Mouse (Mus musculus) liver, adult 2 months (tissue): ENCODE measurements at regions not wholly inside any gene's neighbourhood (a gene's known extent, or its start where the extent isn't known, plus 50 kb on each side); places are given as distances from the start of the nearest gene placed in this dataset.

Source experiments
- DNase-seq: peaks from one replicate; pipeline ENCODE4 v3.0.0-alpha.2; 2011; ENCODE audit warnings: low read depth, low spot score; ENCODE audit errors: extremely low read depth
- H3K27ac ChIP-seq: fragments of 200-500 bp; replicated peaks from 2 replicates; pipeline ENCODE4 v1.5.1; 2012; ENCODE audit warnings: low read depth, mild to moderate bottlenecking, control low read depth, inconsistent platforms, low read length; ENCODE audit not compliant: insufficient read depth
- H3K27me3 ChIP-seq: fragments of 200-500 bp; 2 replicates; pipeline ENCODE4 v1.6.1; 2012; ENCODE audit warnings: mild to moderate bottlenecking, moderate library complexity, low read length, inconsistent platforms; ENCODE audit not compliant: control insufficient read depth, insufficient read depth
- H3K36me3 ChIP-seq: fragments of 200-500 bp; 2 replicates; pipeline ENCODE4 v1.6.1; 2012; ENCODE audit warnings: low read length, inconsistent platforms; ENCODE audit not compliant: control insufficient read depth, insufficient read depth
- H3K4me1 ChIP-seq: fragments of 200-500 bp; 2 replicates; pipeline ENCODE4 v1.6.1; 2011; ENCODE audit warnings: low read length; ENCODE audit not compliant: control insufficient read depth, insufficient read depth
- H3K4me3 ChIP-seq: fragments of 200-500 bp; 2 replicates; pipeline ENCODE4 v1.5.1; 2011; ENCODE audit warnings: low read depth, mild to moderate bottlenecking, control low read depth, low read length, moderate library complexity; ENCODE audit not compliant: insufficient read depth
- H3K79me2 ChIP-seq: fragments of 200-500 bp; 2 replicates; pipeline ENCODE4 v1.6.1; 2012; ENCODE audit warnings: inconsistent platforms, mild to moderate bottlenecking, low read length, moderate library complexity; ENCODE audit not compliant: control insufficient read depth, insufficient read depth
- H3K9ac ChIP-seq: fragments of 200-500 bp; 2 replicates; pipeline ENCODE4 v1.6.1; 2012; ENCODE audit warnings: low read depth, mild to moderate bottlenecking, control low read depth, inconsistent platforms, low read length
- CTCF ChIP-seq: fragments of 200-500 bp; IDR thresholded peaks from 2 replicates; pipeline ENCODE4 v1.5.1; 2011; ENCODE audit warnings: low read depth, low read length, control low read depth
- POLR2A ChIP-seq: fragments of 200-500 bp; IDR thresholded peaks from 2 replicates; pipeline ENCODE4 v1.6.1; 2011; ENCODE audit warnings: low read length, control low read depth; ENCODE audit not compliant: insufficient read depth; ENCODE audit errors: extremely low read depth
- WGBS: fragments of 180-500 bp; shearing (Covaris S2); methylation state at CpG from one replicate; pipeline ENCODE4 v1.1.7; 2018; 5-methylcytosine and 5-hydroxymethylcytosine counted together

- H3K4me3 ChIP-seq, result no peak overlapping the region
- H3K27ac ChIP-seq, result no peak overlapping the region
- peaks cover 2% of the 10 kb centered on the region; the same call in 1 of the 2 replicates for H3K4me1 ChIP-seq
Measured at GRCm38 (mm10) chr14:76693351-76694317, 136.9 kb upstream of the Serp2 start.

GRCm38 (mm10) chr14:76687971-76688407 lies 131.3 kb upstream of the Serp2 start:
- DNase-seq, result no peak
- WGBS, result 75% methylated on average over 10 of the region's 10 CpGs
- H3K4me1 ChIP-seq, result no peaks in the 10 kb centered on the region
- no peak overlapping the region for H3K27ac ChIP-seq
- H3K36me3 ChIP-seq, result no peaks in the 10 kb centered on the region
- no peak overlapping the region for H3K9ac ChIP-seq
- TF ChIP-seq POLR2A, result no peak
- no peak for TF ChIP-seq CTCF
- H3K27me3 ChIP-seq, result no peaks in the 10 kb centered on the region
- no peak overlapping the region for H3K4me3 ChIP-seq
- H3K79me2 ChIP-seq, result no peaks in the 10 kb centered on the region

More at GRCm38 (mm10) chr14:76693351-76694317, 136.9 kb upstream of the Serp2 start:
- TF ChIP-seq POLR2A (no peak), CTCF (no peak)
- Histone ChIP-seq H3K9ac (no peak overlapping the region), H3K79me2 (no peaks in the 10 kb centered on the region), H3K27me3 (no peaks in the 10 kb centered on the region), H3K36me3 (no peaks in the 10 kb centered on the region)
- no peak for DNase-seq
- 56% methylated on average over 15 of the region's 15 CpGs for WGBS

- peaks cover 4% of the 10 kb centered on the region; the same call in 1 of the 2 replicates for H3K4me1 ChIP-seq
Measured at GRCm38 (mm10) chr14:76686762-76687453, 130.2 kb upstream of the Serp2 start.

GRCm38 (mm10) chr14:76685830-76686761 lies 129.4 kb upstream of the Serp2 start:
- 95% methylated on average over 17 of the region's 17 CpGs for WGBS
- Histone ChIP-seq H3K4me3 (no peak overlapping the region), H3K4me1 (peaks cover 9% of the 10 kb centered on the region), H3K27ac (no peak overlapping the region), H3K27me3 (no peaks in the 10 kb centered on the region), H3K79me2 (no peaks in the 10 kb centered on the region), H3K36me3 (no peaks in the 10 kb centered on the region), H3K9ac (no peak overlapping the region)
- TF ChIP-seq POLR2A (no peak), CTCF (no peak)
- DNase-seq, result no peak

More at GRCm38 (mm10) chr14:76686762-76687453, 130.2 kb upstream of the Serp2 start:
- no peak for DNase-seq
- Histone ChIP-seq H3K9ac (no peak overlapping the region), H3K27me3 (no peaks in the 10 kb centered on the region), H3K27ac (no peak overlapping the region), H3K79me2 (no peaks in the 10 kb centered on the region), H3K36me3 (no peaks in the 10 kb centered on the region), H3K4me3 (no peak overlapping the region)
- 85% methylated on average over 9 of the region's 9 CpGs for WGBS
- TF ChIP-seq CTCF, result no peak

- Histone ChIP-seq H3K36me3 (no peaks in the 10 kb centered on the region), H3K79me2 (no peaks in the 10 kb centered on the region), H3K4me3 (no peak overlapping the region), H3K27ac (no peak overlapping the region), H3K9ac (no peak overlapping the region), H3K27me3 (no peaks in the 10 kb centered on the region), H3K4me1 (peaks cover 9% of the 10 kb centered on the region)
- DNase-seq, result no peak
- TF ChIP-seq CTCF (no peak), POLR2A (no peak)
- WGBS, result 83% methylated on average over 2 of the region's 2 CpGs
Measured at GRCm38 (mm10) chr14:76684327-76684726, 127.6 kb upstream of the Serp2 start.
